Mouse (Mus musculus): ENCODE measurements around the gene Gm47289.
A peak's percentile ranks its signal among the peaks of the same experiment; 100 is the strongest.

The Gm47289 gene

GRCm38 (mm10) chr9:119160689-119161088, 1.7 kb downstream of the Gm47289 start:
- peak; percentile 84 for DNase-seq

GRCm38 (mm10) chr9:119164743-119165142, 5.8 kb downstream of the Gm47289 start:
- DNase-seq: peak; percentile 56

- DNase-seq: peak; percentile 62
Observed at GRCm38 (mm10) chr9:119165548-119165947, 6.6 kb downstream of the Gm47289 start.

- DNase-seq: no peak
Observed at GRCm38 (mm10) chr9:119167608-119168007, 8.6 kb downstream of the Gm47289 start.

GRCm38 (mm10) chr9:119179292-119179691, 20.3 kb downstream of the Gm47289 start:
- DNase-seq: no peak

GRCm38 (mm10) chr9:119181241-119181728, 22.3 kb downstream of the Gm47289 start:
- DNase-seq: peak; percentile 61

GRCm38 (mm10) chr9:119192202-119192990, 33.4 kb downstream of the Gm47289 start:
- peak; percentile 84 for DNase-seq

- DNase-seq: peak; percentile 51
Observed at GRCm38 (mm10) chr9:119199151-119199861, 40.3 kb downstream of the Gm47289 start.

GRCm38 (mm10) chr9:119201653-119202052, 42.7 kb downstream of the Gm47289 start:
- peak; percentile 30 for DNase-seq

- DNase-seq: no peak
Observed at GRCm38 (mm10) chr9:119203617-119204016, 44.7 kb downstream of the Gm47289 start.

- peak; percentile 34 for DNase-seq
Observed at GRCm38 (mm10) chr9:119205756-119206155, 46.8 kb downstream of the Gm47289 start.

- DNase-seq: peak; percentile 35
Observed at GRCm38 (mm10) chr9:119206666-119207065, 47.7 kb downstream of the Gm47289 start.

GRCm38 (mm10) chr9:119207113-119207512, 48.2 kb downstream of the Gm47289 start:
- DNase-seq: peak; percentile 50

GRCm38 (mm10) chr9:119208998-119209397, 50.0 kb downstream of the Gm47289 start, which contains the start of gene Slc22a13:
Gene Slc22a13 (minus strand): TSS chr9:119209098.
- no peak for DNase-seq

Measured in kidney, adult 18-20 months (tissue).